Mouse (Mus musculus): ENCODE results near the gene Prkag1. TPM values are rescaled to one million over a fixed set of nuclear protein-coding genes. Genes with fewer than 3 reads are reported as not detected.

The Prkag1 gene
- polyA plus RNA-seq, 1 experiment from 2014 or later, result 89.4 TPM

DNA sequence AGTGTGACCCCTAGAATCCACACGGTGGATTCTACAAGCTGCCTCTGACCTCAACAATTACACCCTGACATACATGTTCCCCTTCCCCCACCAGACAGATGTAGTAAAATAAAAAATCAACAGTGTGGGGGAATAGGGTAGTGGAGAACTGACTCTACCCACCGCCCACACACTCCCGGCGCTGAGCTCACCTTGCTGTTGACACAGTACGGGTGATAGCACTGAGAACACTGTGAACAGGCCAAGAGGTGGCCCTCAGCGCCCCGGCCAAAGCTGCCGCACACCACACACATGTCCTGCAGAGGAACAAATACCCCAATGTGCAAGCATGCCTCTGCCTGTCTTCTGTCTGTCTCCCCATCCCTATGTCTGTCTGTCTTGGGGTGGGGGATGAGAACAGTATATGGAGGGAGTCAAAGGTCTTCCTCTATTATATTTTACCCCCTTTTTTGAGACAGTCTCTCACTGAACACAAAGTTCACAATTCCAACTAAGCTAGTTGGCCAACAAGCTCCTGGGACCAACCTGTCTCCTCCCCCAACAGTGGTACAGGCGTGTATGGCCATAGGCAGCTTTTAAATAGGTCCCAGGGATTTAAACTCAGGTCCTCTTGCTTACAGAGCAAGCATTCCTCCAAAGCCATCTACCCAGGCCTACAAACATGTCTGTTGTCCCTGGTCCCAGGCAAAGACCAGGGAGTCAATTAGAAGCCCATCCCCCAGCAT lies 28.2 kb upstream of the Prkag1 start:
- no peak overlapping the region for H3K27ac ChIP-seq (ENCODE audit: low read depth, low read length)
- no peaks in the 10 kb centered on the region for H3K4me1 ChIP-seq (replicated peaks; ENCODE audit: control insufficient read depth, insufficient read depth, low read length)
- H3K36me3 ChIP-seq (ENCODE audit: control insufficient read depth, insufficient read depth, low read length), result peaks cover 33% of the 10 kb centered on the region
- no peak overlapping the region for H3K4me2 ChIP-seq (ENCODE audit: low read depth, low read length, severe bottlenecking)
- no peak overlapping the region for H3K9ac ChIP-seq (ENCODE audit: low read length)
- no peaks in the 10 kb centered on the region for H3K27me3 ChIP-seq (ENCODE audit: control insufficient read depth, insufficient read depth, low read length)
- WGBS, result 83% methylated on average over 9 of the region's 9 CpGs
- no peak for DNase-seq (ENCODE audit: low spot score)
- no peak overlapping the region for H3K4me3 ChIP-seq (ENCODE audit: low read depth, low read length)
- ATAC-seq (replicated peaks; ENCODE audit: low FRiP score), result no peak
- H3K9me3 ChIP-seq (ENCODE audit: control insufficient read depth, low read length), result no peaks in the 10 kb centered on the region

- H3K9me3 ChIP-seq (ENCODE audit: control insufficient read depth, low read length), result no peaks in the 10 kb centered on the region
- H3K9ac ChIP-seq (ENCODE audit: low read length), result no peak overlapping the region
- 95% methylated on average over 16 of the region's 16 CpGs for WGBS
- DNase-seq (ENCODE audit: low spot score) (peak; percentile 48), ATAC-seq (replicated peaks; ENCODE audit: low FRiP score) (no peak)
- H3K4me1 ChIP-seq (replicated peaks; ENCODE audit: control insufficient read depth, insufficient read depth, low read length), result no peaks in the 10 kb centered on the region
- peaks cover 35% of the 10 kb centered on the region for H3K36me3 ChIP-seq (ENCODE audit: control insufficient read depth, insufficient read depth, low read length)
- no peaks in the 10 kb centered on the region for H3K27me3 ChIP-seq (ENCODE audit: control insufficient read depth, insufficient read depth, low read length)
- no peak overlapping the region for H3K4me3 ChIP-seq (ENCODE audit: low read depth, low read length)
- no peak overlapping the region for H3K27ac ChIP-seq (ENCODE audit: low read depth, low read length)
- no peak overlapping the region for H3K4me2 ChIP-seq (ENCODE audit: low read depth, low read length, severe bottlenecking)
Measured at GRCm38 (mm10) chr15:98854214-98854613, 22.9 kb upstream of the Prkag1 start.

GRCm38 (mm10) chr15:98853161-98853937 lies 22.0 kb upstream of the Prkag1 start:
- H3K4me2 ChIP-seq (ENCODE audit: low read depth, low read length, severe bottlenecking), result no peak overlapping the region
- 0 out of 2 replicates have a peak, but pooled peaks have one; percentile 36 for ATAC-seq (replicated peaks; ENCODE audit: low FRiP score)
- H3K36me3 ChIP-seq (ENCODE audit: control insufficient read depth, insufficient read depth, low read length), result peaks cover 41% of the 10 kb centered on the region

DNA sequence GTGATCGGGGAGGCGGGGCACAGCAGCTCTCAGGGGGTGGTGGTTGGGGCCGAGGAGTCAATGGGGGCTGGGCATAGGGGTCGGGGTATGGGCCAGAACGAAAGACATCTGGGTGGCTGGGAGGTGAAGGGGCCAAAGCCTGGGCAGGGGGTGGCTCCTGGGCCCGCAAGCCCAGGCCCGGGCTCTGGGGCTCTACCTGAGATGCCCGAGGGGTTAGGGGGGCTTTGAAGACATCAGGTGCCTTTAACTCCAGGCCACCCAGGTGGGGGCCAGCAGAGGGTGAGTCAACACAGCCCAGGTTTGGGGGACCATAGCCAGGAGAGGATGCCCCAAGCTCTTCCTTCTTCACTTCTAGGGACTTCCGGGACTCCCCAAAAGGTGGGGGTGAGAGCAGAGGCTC lies 21.4 kb upstream of the Prkag1 start:
- DNase-seq (ENCODE audit: low spot score) (no peak), ATAC-seq (replicated peaks; ENCODE audit: low FRiP score) (no peak)
- Histone ChIP-seq H3K27me3 (ENCODE audit: control insufficient read depth, insufficient read depth, low read length) (no peaks in the 10 kb centered on the region), H3K4me2 (ENCODE audit: low read depth, low read length, severe bottlenecking) (no peak overlapping the region), H3K4me3 (ENCODE audit: low read depth, low read length) (no peak overlapping the region), H3K9ac (ENCODE audit: low read length) (no peak overlapping the region), H3K9me3 (ENCODE audit: control insufficient read depth, low read length) (no peaks in the 10 kb centered on the region), H3K36me3 (ENCODE audit: control insufficient read depth, insufficient read depth, low read length) (peaks cover 41% of the 10 kb centered on the region), H3K4me1 (replicated peaks; ENCODE audit: control insufficient read depth, insufficient read depth, low read length) (no peaks in the 10 kb centered on the region), H3K27ac (ENCODE audit: low read depth, low read length) (no peak overlapping the region)
- WGBS, result 90% methylated on average over 9 of the region's 9 CpGs

More at GRCm38 (mm10) chr15:98853161-98853937, 22.0 kb upstream of the Prkag1 start:
- Histone ChIP-seq H3K9ac (ENCODE audit: low read length) (no peak overlapping the region), H3K4me1 (replicated peaks; ENCODE audit: control insufficient read depth, insufficient read depth, low read length) (no peaks in the 10 kb centered on the region), H3K9me3 (ENCODE audit: control insufficient read depth, low read length) (no peaks in the 10 kb centered on the region), H3K4me3 (ENCODE audit: low read depth, low read length) (no peak overlapping the region), H3K27me3 (ENCODE audit: control insufficient read depth, insufficient read depth, low read length) (no peaks in the 10 kb centered on the region), H3K27ac (ENCODE audit: low read depth, low read length) (no peak overlapping the region)
- 92% methylated on average over 28 of the region's 28 CpGs for WGBS
- DNase-seq (ENCODE audit: low spot score), result peak; percentile 49

- Histone ChIP-seq H3K9me3 (ENCODE audit: control insufficient read depth, low read length) (no peaks in the 10 kb centered on the region), H3K4me2 (ENCODE audit: low read depth, low read length, severe bottlenecking) (no peak overlapping the region), H3K36me3 (ENCODE audit: control insufficient read depth, insufficient read depth, low read length) (peaks cover 41% of the 10 kb centered on the region), H3K4me1 (replicated peaks; ENCODE audit: control insufficient read depth, insufficient read depth, low read length) (no peaks in the 10 kb centered on the region), H3K9ac (ENCODE audit: low read length) (no peak overlapping the region), H3K4me3 (ENCODE audit: low read depth, low read length) (no peak overlapping the region), H3K27ac (ENCODE audit: low read depth, low read length) (no peak overlapping the region), H3K27me3 (ENCODE audit: control insufficient read depth, insufficient read depth, low read length) (no peaks in the 10 kb centered on the region)
- no peak for ATAC-seq (replicated peaks; ENCODE audit: low FRiP score)
- peak; percentile 44 for DNase-seq (ENCODE audit: low spot score)
- 96% methylated on average over 9 of the region's 9 CpGs for WGBS
Measured at GRCm38 (mm10) chr15:98852071-98852470, 20.8 kb upstream of the Prkag1 start.

DNA sequence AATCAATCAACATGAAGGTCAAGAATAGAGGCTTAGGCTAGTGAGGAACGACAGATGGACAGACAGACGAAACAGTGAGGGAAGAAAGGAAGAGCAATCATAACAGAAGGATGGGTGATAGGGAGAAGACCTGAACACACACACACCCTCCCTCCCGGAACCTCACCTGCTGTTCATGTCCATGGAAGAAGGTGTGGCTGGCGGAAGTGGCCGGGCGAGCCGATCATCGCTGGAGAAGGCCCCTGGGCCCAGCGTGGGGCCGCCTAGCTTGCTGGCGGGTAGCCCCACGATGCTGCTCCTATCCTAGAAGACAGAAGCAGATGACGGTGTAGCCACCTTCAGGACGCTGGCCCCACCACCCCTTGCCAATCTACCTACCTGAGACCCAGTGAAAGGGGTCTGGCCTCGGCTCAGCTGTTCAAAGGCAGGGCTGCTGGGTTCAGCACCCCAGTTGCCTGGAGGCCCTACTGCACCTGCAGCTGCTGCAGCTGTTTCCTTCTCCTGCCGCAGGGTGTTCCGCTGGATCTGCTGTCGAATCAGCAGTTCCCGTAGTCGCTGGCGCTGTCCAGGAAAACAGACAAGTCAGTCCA lies 20.0 kb upstream of the Prkag1 start:
- Histone ChIP-seq H3K27ac (ENCODE audit: low read depth, low read length) (no peak overlapping the region), H3K36me3 (ENCODE audit: control insufficient read depth, insufficient read depth, low read length) (peaks cover 44% of the 10 kb centered on the region), H3K27me3 (ENCODE audit: control insufficient read depth, insufficient read depth, low read length) (no peaks in the 10 kb centered on the region), H3K4me2 (ENCODE audit: low read depth, low read length, severe bottlenecking) (no peak overlapping the region), H3K9ac (ENCODE audit: low read length) (no peak overlapping the region), H3K4me1 (replicated peaks; ENCODE audit: control insufficient read depth, insufficient read depth, low read length) (no peaks in the 10 kb centered on the region), H3K9me3 (ENCODE audit: control insufficient read depth, low read length) (no peaks in the 10 kb centered on the region), H3K4me3 (ENCODE audit: low read depth, low read length) (no peak overlapping the region)
- 93% methylated on average over 21 of the region's 21 CpGs for WGBS
- ATAC-seq (replicated peaks; ENCODE audit: low FRiP score) (no peak), DNase-seq (ENCODE audit: low spot score) (no peak)

DNA sequence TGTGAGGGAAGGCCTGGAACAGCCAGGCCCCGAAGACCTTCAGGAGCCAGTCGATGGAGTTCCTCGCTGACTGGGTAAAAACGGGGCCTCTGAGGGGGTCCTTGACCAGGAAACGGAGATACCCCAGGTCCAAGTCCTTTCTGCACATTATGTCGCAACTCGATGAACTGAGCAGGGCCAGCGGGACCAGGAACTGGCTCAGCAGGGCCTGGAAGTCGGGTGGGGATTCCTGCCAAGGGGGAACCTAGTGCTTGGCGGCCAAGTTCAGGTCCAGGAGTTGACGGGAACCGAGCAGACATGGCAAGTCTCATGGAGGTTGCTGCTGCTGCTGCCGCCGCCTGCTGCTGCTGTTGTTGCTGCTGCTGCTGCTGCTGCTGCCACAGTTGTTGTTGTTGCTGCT lies 19.3 kb upstream of the Prkag1 start:
- peak; percentile 47 for DNase-seq (ENCODE audit: low spot score)
- 95% methylated on average over 14 of the region's 14 CpGs for WGBS
- H3K9me3 ChIP-seq (ENCODE audit: control insufficient read depth, low read length), result no peaks in the 10 kb centered on the region
- H3K27me3 ChIP-seq (ENCODE audit: control insufficient read depth, insufficient read depth, low read length), result no peaks in the 10 kb centered on the region
- ATAC-seq (replicated peaks; ENCODE audit: low FRiP score), result no peak
- H3K4me1 ChIP-seq (replicated peaks; ENCODE audit: control insufficient read depth, insufficient read depth, low read length), result no peaks in the 10 kb centered on the region
- peaks cover 48% of the 10 kb centered on the region for H3K36me3 ChIP-seq (ENCODE audit: control insufficient read depth, insufficient read depth, low read length)
- H3K27ac ChIP-seq (ENCODE audit: low read depth, low read length), result no peak overlapping the region
- no peak overlapping the region for H3K9ac ChIP-seq (ENCODE audit: low read length)
- H3K4me3 ChIP-seq (ENCODE audit: low read depth, low read length), result no peak overlapping the region
- H3K4me2 ChIP-seq (ENCODE audit: low read depth, low read length, severe bottlenecking), result no peak overlapping the region

DNA sequence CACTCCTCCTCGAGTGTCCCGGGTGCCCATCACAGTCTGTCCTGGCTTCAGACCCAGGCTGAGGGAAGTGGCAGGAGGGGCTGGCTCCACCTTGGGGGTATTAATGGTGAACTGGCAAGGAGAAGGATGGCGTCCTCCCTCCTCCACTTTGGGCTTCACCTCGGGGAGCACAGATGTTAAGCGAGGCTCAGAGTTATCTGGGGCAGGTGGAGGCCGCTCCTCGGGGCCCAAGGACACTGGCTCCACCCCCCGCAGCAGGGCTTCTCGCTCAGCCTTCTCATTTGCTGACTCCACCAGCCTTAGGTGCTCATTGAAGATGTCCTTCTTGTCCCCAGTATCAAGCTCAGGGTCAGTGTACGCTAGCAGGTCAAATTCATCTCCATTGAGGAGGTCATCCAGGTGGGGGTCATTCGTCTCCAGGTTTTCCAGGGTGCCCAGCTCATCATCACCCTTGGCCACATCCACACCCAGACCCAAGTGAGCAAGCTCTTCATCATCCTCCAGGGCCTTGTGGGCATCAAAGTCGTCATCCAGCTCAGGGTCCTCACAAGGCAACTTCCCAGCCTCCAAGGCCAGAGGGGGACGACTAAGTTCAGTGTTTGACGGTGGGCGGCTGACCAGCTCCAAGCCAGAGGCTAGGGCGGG lies 18.8 kb upstream of the Prkag1 start:
- H3K4me2 ChIP-seq (ENCODE audit: low read depth, low read length, severe bottlenecking), result no peak overlapping the region
- DNase-seq (ENCODE audit: low spot score), result peak; percentile 45
- 92% methylated on average over 16 of the region's 16 CpGs for WGBS
- no peak overlapping the region for H3K9ac ChIP-seq (ENCODE audit: low read length)
- H3K36me3 ChIP-seq (ENCODE audit: control insufficient read depth, insufficient read depth, low read length), result peaks cover 51% of the 10 kb centered on the region
- no peak overlapping the region for H3K27ac ChIP-seq (ENCODE audit: low read depth, low read length)
- no peaks in the 10 kb centered on the region for H3K9me3 ChIP-seq (ENCODE audit: control insufficient read depth, low read length)
- no peak for ATAC-seq (replicated peaks; ENCODE audit: low FRiP score)
- H3K4me3 ChIP-seq (ENCODE audit: low read depth, low read length), result no peak overlapping the region
- no peaks in the 10 kb centered on the region for H3K27me3 ChIP-seq (ENCODE audit: control insufficient read depth, insufficient read depth, low read length)
- H3K4me1 ChIP-seq (replicated peaks; ENCODE audit: control insufficient read depth, insufficient read depth, low read length), result no peaks in the 10 kb centered on the region
